Mouse (Mus musculus) limb, embryonic 14.5 days (tissue): Measurements from ENCODE around the gene Ces1g. TPM values are rescaled to one million over a fixed set of nuclear protein-coding genes. Genes with fewer than 3 reads are reported as not detected.

ENCODE experiments used
- ATAC-seq: fragments of 200-750 bp; cut with Nextera tagmentation; 2 replicates; pipeline ENCODE4 v1.8.0; 2017; ENCODE audit warnings: low read depth, moderate number of reproducible peaks, moderate TSS enrichment; ENCODE audit not compliant: low FRiP score
- DNase-seq: peaks from one replicate; pipeline ENCODE4 v3.0.0-alpha.2; 2015; ENCODE audit warnings: low spot score
- H3K27ac ChIP-seq: fragments of 300-500 bp; sonication (generic); replicated peaks from 2 replicates; pipeline ENCODE4 v1.5.1; 2014; ENCODE audit warnings: low read depth, mild to moderate bottlenecking, low read length, moderate library complexity, mixed read lengths
- H3K27me3 ChIP-seq: fragments of 300-500 bp; sonication (generic); 2 replicates; pipeline ENCODE4 v1.6.1; 2014; ENCODE audit warnings: low read length, mixed read lengths; ENCODE audit not compliant: control insufficient read depth, insufficient read depth
- H3K36me3 ChIP-seq: fragments of 300-500 bp; sonication (generic); 2 replicates; pipeline ENCODE4 v1.6.1; 2014; ENCODE audit warnings: mild to moderate bottlenecking, low read length, moderate library complexity, mixed read lengths; ENCODE audit not compliant: control insufficient read depth, insufficient read depth
- H3K4me1 ChIP-seq: fragments of 300-500 bp; sonication (generic); 2 replicates; pipeline ENCODE4 v1.6.1; 2014; ENCODE audit warnings: antibody characterized with exemption, low read length, mixed read lengths; ENCODE audit not compliant: control insufficient read depth, insufficient read depth
- H3K4me2 ChIP-seq: fragments of 300-500 bp; sonication (generic); replicated peaks from 2 replicates; pipeline ENCODE4 v1.6.1; 2014; ENCODE audit warnings: low read depth, mild to moderate bottlenecking, low read length, moderate library complexity; ENCODE audit not compliant: severe bottlenecking
- H3K4me3 ChIP-seq: fragments of 300-500 bp; sonication (generic); replicated peaks from 2 replicates; pipeline ENCODE4 v1.5.1; 2014; ENCODE audit warnings: low read length
- H3K9ac ChIP-seq: fragments of 300-500 bp; sonication (generic); 2 replicates; pipeline ENCODE4 v1.6.1; 2014; ENCODE audit warnings: mild to moderate bottlenecking, low read depth, low read length, moderate library complexity; ENCODE audit not compliant: severe bottlenecking
- H3K9me3 ChIP-seq: fragments of 300-500 bp; sonication (generic); 2 replicates; pipeline ENCODE4 v1.6.1; 2016; ENCODE audit warnings: low read length; ENCODE audit not compliant: control insufficient read depth
- POLR2A ChIP-seq: fragments of 200-500 bp; IDR thresholded peaks from 2 replicates; pipeline ENCODE4 v1.8.0; 2012; ENCODE audit warnings: inconsistent platforms, mild to moderate bottlenecking, moderate library complexity, borderline replicate concordance; ENCODE audit not compliant: insufficient read depth, insufficient read length; ENCODE audit errors: extremely low read depth
- WGBS: fragments of 180-500 bp; shearing (Covaris S2); extraction: QIAGEN DNeasy Blood & Tissue Kit; methylation state at CpG from one replicate; pipeline ENCODE4 v1.1.7; 2014; 5-methylcytosine and 5-hydroxymethylcytosine counted together
- polyA plus RNA-seq, 2 experiments: library from polyadenylated mRNA; depleted of rRNA in 1 of 2; stranded (reverse) in 1 of 2; unstranded in 1 of 2; fragments of >200 nt; fragmentation: Nextera tagmentation in 1 of 2; extraction: Ambion mirVana in 1 of 2; gene quantifications; 2 replicates each; pipeline versions ENCODE4 v1.2.1 to v1.2.3; 2012 to 2014

The Ces1g gene
- polyA plus RNA-seq, 2 experiments = not detected

DNA sequence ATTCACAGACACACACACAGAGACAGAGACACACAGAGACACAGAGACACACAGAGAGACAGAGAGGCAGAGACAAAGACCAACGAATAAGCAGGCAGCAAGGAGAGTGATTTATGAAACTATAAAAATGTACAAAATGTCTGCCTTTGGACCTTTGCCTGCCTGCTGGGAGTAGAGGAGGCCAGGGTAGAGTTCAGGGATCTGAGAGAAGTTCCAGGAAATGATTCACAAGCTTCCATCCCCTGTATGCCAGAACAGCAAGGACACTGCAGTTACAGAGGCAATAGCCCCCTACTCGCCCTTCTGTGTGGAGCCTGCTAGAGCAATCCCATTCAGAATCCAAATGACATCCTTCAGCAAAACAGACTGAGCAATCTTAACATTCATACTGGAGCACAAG, 75.7 kb downstream of the Ces1g start:
- Histone ChIP-seq H3K4me1 (no peaks in the 10 kb centered on the region), H3K9me3 (no peaks in the 10 kb centered on the region), H3K27ac (no peak overlapping the region), H3K27me3 (no peaks in the 10 kb centered on the region), H3K4me3 (no peak overlapping the region), H3K36me3 (no peaks in the 10 kb centered on the region), H3K9ac (no peak overlapping the region), H3K4me2 (no peak overlapping the region)
- ATAC-seq = no peak
- WGBS = 40% methylated on average over 2 of the region's 2 CpGs
- DNase-seq = no peak
- no peak for TF ChIP-seq POLR2A

DNA sequence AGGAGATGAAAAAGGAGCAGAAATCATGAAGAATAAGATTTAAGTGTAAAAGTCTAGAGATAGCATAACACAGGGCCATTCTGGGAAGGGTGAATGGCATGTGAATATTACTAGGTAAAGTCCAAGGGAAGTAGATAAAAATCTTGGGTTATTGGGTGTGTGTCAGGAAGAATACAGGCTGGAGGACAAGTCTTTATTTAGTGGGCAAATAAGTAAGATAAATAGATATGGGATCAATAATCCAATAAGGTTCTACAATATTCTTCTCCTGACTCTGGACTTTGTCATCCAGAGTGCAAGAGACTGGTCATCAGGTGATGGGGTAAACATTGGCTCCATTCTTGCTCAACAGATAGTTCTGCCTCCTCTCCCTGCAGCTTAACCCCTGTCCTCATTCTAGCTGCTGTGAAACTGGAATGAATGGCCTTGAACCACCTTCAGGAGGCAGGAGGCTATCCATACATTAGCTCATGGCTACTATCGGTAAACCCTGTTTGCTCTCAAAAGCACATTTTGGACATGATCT, 84.6 kb downstream of the Ces1g start:
- Histone ChIP-seq H3K9me3 (no peaks in the 10 kb centered on the region), H3K27ac (no peak overlapping the region), H3K4me3 (no peak overlapping the region), H3K27me3 (no peaks in the 10 kb centered on the region), H3K36me3 (no peaks in the 10 kb centered on the region), H3K4me2 (no peak overlapping the region), H3K4me1 (no peaks in the 10 kb centered on the region), H3K9ac (no peak overlapping the region)
- ATAC-seq (no peak), DNase-seq (no peak)
- 96% methylated on average over 1 of the region's 1 CpGs for WGBS
- no peak for TF ChIP-seq POLR2A

Other genes with a start within 250 kb of the Ces1g start
- not detected in 2 replicates for gene Ces1c, start 206.0 kb downstream of the Ces1g start, polyA plus RNA-seq (2012; rRNA removed)
- gene Ces1c, start 206.0 kb downstream of the Ces1g start, polyA plus RNA-seq (2014; fragmentation: Nextera tagmentation; extraction: Ambion mirVana) = not detected in 2 replicates
- gene Ces1d, start 139.5 kb downstream of the Ces1g start, polyA plus RNA-seq (2012; rRNA removed) = 0.17 and 0.20 TPM in 2 replicates
- gene Ces1d, start 139.5 kb downstream of the Ces1g start, polyA plus RNA-seq (2014; fragmentation: Nextera tagmentation; extraction: Ambion mirVana) = 0.48 TPM in 1 of 2 replicates, not detected in the other
- gene Ces1e, start 107.7 kb downstream of the Ces1g start, polyA plus RNA-seq (2012; rRNA removed) = not detected in 2 replicates
- gene Ces1e, start 107.7 kb downstream of the Ces1g start, polyA plus RNA-seq (2014; fragmentation: Nextera tagmentation; extraction: Ambion mirVana) = not detected in 2 replicates
- gene Ces1f, start 57.6 kb downstream of the Ces1g start, polyA plus RNA-seq (2012; rRNA removed) = 0.08 and 0.09 TPM in 2 replicates
- gene Ces1f, start 57.6 kb downstream of the Ces1g start, polyA plus RNA-seq (2014; fragmentation: Nextera tagmentation; extraction: Ambion mirVana) = 0.22 TPM in 1 of 2 replicates, not detected in the other
- gene Ces1h, start 42.4 kb upstream of the Ces1g start, polyA plus RNA-seq (2012; rRNA removed) = not detected in 2 replicates
- not detected in 2 replicates for gene Ces1h, start 42.4 kb upstream of the Ces1g start, polyA plus RNA-seq (2014; fragmentation: Nextera tagmentation; extraction: Ambion mirVana)
- 0.15 and 0.17 TPM in 2 replicates for gene Ces5a, start 198.5 kb upstream of the Ces1g start, polyA plus RNA-seq (2012; rRNA removed)
- 0.11 TPM in 1 of 2 replicates, not detected in the other for gene Ces5a, start 198.5 kb upstream of the Ces1g start, polyA plus RNA-seq (2014; fragmentation: Nextera tagmentation; extraction: Ambion mirVana)